Mouse (Mus musculus): ENCODE measurements around the gene Zc3h7a. TPM values are rescaled to one million over a fixed set of nuclear protein-coding genes. Genes with fewer than 3 reads are reported as not detected.
A peak's percentile ranks its signal among the peaks of the same experiment; 100 is the strongest.

Gene Zc3h7a
- polyA plus RNA-seq, 1 experiment from 2014 or later: 74.0 TPM

DNA sequence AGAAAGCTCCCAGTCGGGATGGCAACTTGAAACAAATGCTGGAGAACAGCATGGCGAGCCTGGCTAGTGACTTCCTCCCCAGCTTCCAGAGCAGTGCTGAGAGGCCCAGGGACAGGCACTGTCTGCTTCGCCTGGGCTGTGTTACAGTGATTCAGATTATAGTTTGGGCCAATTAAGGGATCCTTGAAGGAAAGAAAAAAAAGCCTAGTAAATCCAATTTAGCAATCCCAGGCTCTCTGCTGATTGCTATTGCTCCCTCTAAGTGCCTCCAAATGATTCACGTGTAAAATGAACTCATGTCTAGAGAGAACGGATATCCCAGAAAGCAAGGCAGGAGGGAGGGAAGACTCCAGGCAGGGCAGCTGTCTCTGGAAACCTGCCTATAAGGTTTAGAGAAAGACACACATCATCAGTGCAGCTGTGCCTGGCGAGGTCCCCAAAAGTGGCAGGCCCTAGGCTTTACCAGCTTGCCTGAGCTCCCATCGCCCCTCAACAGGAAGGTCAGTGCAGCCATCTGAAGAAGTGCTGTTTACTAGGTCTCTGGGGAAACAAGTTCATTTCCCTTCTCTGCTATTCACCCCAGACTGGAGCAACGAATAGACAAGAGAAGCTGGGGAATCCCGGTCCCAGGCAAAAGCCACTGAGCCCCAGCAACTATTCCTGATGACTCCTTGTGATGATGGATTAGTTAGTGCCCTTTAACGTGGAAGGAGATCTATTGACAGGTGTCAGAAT lies 85.2 kb downstream of the Zc3h7a start:
- H3K27ac ChIP-seq: no peak overlapping the region
- H3K36me3 ChIP-seq (replicated peaks; ENCODE audit: control insufficient read depth, insufficient read depth): peaks cover 69% of the 10 kb centered on the region
- WGBS: 82% methylated on average over 10 of the region's 10 CpGs

DNA sequence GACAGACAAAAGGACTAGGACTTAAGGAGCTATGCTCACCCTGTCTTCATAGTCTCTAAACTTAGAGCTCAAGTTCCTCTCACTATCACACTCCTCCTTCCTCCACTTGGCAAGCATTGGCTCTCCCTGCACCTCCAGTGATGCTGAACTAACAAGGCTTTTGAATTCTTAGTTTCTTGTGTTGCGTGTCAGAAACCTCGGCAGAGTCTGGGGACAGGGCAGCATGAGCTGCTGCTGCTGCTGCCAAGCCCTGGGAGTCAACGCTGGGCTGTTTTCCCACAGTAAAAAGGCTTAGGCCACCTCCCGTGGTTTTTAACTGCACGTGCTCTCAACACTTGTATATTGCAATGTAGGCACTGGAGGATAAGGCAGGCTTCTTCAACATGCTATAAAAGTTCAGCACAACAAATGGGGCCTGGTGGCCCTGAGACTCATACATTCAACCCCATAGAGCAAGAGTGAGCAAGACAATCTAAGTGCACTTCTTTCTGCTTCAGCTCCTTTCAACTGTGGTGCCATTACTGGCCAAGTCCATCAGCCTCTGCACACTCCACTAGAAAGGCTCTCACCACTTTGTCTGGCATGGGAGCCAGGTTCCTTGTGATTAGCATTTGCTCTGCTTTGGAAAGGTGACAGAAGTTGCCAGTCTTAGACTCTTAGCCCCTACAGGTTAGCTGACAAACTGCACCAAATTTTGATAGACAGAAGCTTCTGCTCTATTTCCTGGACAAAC lies 89.2 kb downstream of the Zc3h7a start:
- ATAC-seq (ENCODE audit: low FRiP score): peak; percentile 85
- 49% methylated on average over 5 of the region's 5 CpGs for WGBS
- H3K36me3 ChIP-seq (replicated peaks; ENCODE audit: control insufficient read depth, insufficient read depth): peaks cover 89% of the 10 kb centered on the region
- no peaks in the 10 kb centered on the region for H3K27me3 ChIP-seq (ENCODE audit: control insufficient read depth, insufficient read depth, low read length)
- H3K9me3 ChIP-seq (ENCODE audit: control insufficient read depth, low read length): no peaks in the 10 kb centered on the region
- H3K4me2 ChIP-seq (replicated peaks): no peak overlapping the region
- peak overlapping the region; percentile 38; the same call in 1 of the 2 replicates for H3K27ac ChIP-seq
- H3K4me1 ChIP-seq (replicated peaks; ENCODE audit: control insufficient read depth, insufficient read depth, low read length): no peaks in the 10 kb centered on the region
- H3K9ac ChIP-seq: no peak overlapping the region
- H3K4me3 ChIP-seq (replicated peaks; ENCODE audit: low read length): no peak overlapping the region
- DNase-seq (ENCODE audit: low spot score): peak; percentile 60

More for the DNA sequence above, 85.2 kb downstream of the Zc3h7a start:
- no peaks in the 10 kb centered on the region for H3K4me1 ChIP-seq (replicated peaks; ENCODE audit: control insufficient read depth, insufficient read depth, low read length)
- ATAC-seq (ENCODE audit: low FRiP score) (no peak), DNase-seq (ENCODE audit: low spot score) (no peak)
- H3K27me3 ChIP-seq (ENCODE audit: control insufficient read depth, insufficient read depth, low read length): no peaks in the 10 kb centered on the region
- no peak overlapping the region for H3K9ac ChIP-seq
- H3K9me3 ChIP-seq (ENCODE audit: control insufficient read depth, low read length): no peaks in the 10 kb centered on the region
- no peak overlapping the region for H3K4me2 ChIP-seq (replicated peaks)
- no peak overlapping the region for H3K4me3 ChIP-seq (replicated peaks; ENCODE audit: low read length)

Small RNA genes lying within 50 kb of the gene (microRNA-seq; reads per million reads assigned to microRNA genes)
- gene Gm23935: 31.5 reads per million, percentile 39 among the genes with 10 or more reads in this experiment

Other genes with a start within 250 kb of the Zc3h7a start
- gene Snn, start 115.4 kb downstream of the Zc3h7a start, polyA plus RNA-seq (2014; fragmentation: Nextera tagmentation; extraction: Ambion mirVana): 147 and 158 TPM in 2 replicates
- 23.9 and 27.2 TPM in 2 replicates for gene Litaf, start 110.2 kb downstream of the Zc3h7a start, polyA plus RNA-seq (2014; fragmentation: Nextera tagmentation; extraction: Ambion mirVana)
- 29.9 and 32.6 TPM in 2 replicates for gene Txndc11, start 41.7 kb downstream of the Zc3h7a start, polyA plus RNA-seq (2014; fragmentation: Nextera tagmentation; extraction: Ambion mirVana)
- gene Rsl1d1, start 26.9 kb upstream of the Zc3h7a start, polyA plus RNA-seq (2014; fragmentation: Nextera tagmentation; extraction: Ambion mirVana): 138 and 140 TPM in 2 replicates
- gene Gspt1, start 77.9 kb upstream of the Zc3h7a start, polyA plus RNA-seq (2014; fragmentation: Nextera tagmentation; extraction: Ambion mirVana): 58.2 and 58.5 TPM in 2 replicates
- 0.26 TPM in 1 of 2 replicates, not detected in the other for gene Tnfrsf17, start 137.4 kb upstream of the Zc3h7a start, polyA plus RNA-seq (2014; fragmentation: Nextera tagmentation; extraction: Ambion mirVana)
- gene Snx29, start 146.5 kb upstream of the Zc3h7a start, polyA plus RNA-seq (2014; fragmentation: Nextera tagmentation; extraction: Ambion mirVana): 11.9 and 14.3 TPM in 2 replicates